Mouse (Mus musculus) liver, embryonic 14.5 days (tissue): ENCODE data around the gene Rab6b. TPM values are rescaled to one million over a fixed set of nuclear protein-coding genes. Genes with fewer than 3 reads are reported as not detected.

ENCODE experiments used
- ATAC-seq: fragments of 200-750 bp; cut with Nextera tagmentation; 2 replicates; pipeline ENCODE4 v1.8.0; 2017; ENCODE audit warnings: moderate number of reproducible peaks, mild to moderate bottlenecking, moderate library complexity; ENCODE audit not compliant: insufficient read depth
- DNase-seq, 3 experiments: peaks; one replicate each; pipeline ENCODE4 v3.0.0-alpha.2; 2012 to 2013; ENCODE audit warnings: low read depth in 3 of 3, low spot score in 3 of 3
- H3K27ac ChIP-seq: fragments of 300-500 bp; sonication (generic); 2 replicates; pipeline ENCODE4 v1.5.1; 2014; ENCODE audit warnings: moderate library complexity, mild to moderate bottlenecking, control low read depth, inconsistent platforms
- H3K27me3 ChIP-seq: fragments of 300-500 bp; sonication (generic); 2 replicates; pipeline ENCODE4 v1.6.1; 2014; ENCODE audit warnings: mild to moderate bottlenecking, low read length, moderate library complexity; ENCODE audit not compliant: control insufficient read depth, insufficient read depth
- H3K36me3 ChIP-seq: fragments of 300-500 bp; sonication (generic); replicated peaks from 2 replicates; pipeline ENCODE4 v1.6.1; 2014; ENCODE audit warnings: low read depth; ENCODE audit not compliant: control insufficient read depth, insufficient read depth
- H3K4me1 ChIP-seq, 2 experiments: fragments of 200-500 bp in 1 of 2; fragments of 300-500 bp in 1 of 2; sonication (generic) in 1 of 2; replicated peaks; 2 replicates each; pipeline ENCODE4 v1.6.1; 2012 to 2014; ENCODE audit warnings: antibody characterized with exemption in 1 of 2, inconsistent platforms in 1 of 2, low read length in 1 of 2; ENCODE audit not compliant: control insufficient read depth in 2 of 2, insufficient read depth in 2 of 2
- H3K4me2 ChIP-seq: fragments of 300-500 bp; sonication (generic); 2 replicates; pipeline ENCODE4 v1.6.1; 2014; ENCODE audit warnings: low read depth, mild to moderate bottlenecking, control low read depth, moderate library complexity
- H3K4me3 ChIP-seq, 2 experiments: fragments of 200-500 bp in 1 of 2; fragments of 300-500 bp in 1 of 2; sonication (generic) in 1 of 2; 2 replicates each; pipeline ENCODE4 v1.5.1; 2012 to 2014; ENCODE audit warnings: low read depth in 2 of 2, low read length in 2 of 2, mild to moderate bottlenecking in 2 of 2, control low read depth in 1 of 2, inconsistent platforms in 1 of 2, moderate library complexity in 1 of 2; ENCODE audit not compliant: insufficient read depth in 1 of 2
- H3K9ac ChIP-seq: fragments of 300-500 bp; sonication (generic); replicated peaks from 2 replicates; pipeline ENCODE4 v1.6.1; 2014; ENCODE audit warnings: mild to moderate bottlenecking, control low read depth, moderate library complexity
- H3K9me3 ChIP-seq: fragments of 300-500 bp; sonication (generic); 2 replicates; pipeline ENCODE4 v1.6.1; 2016; ENCODE audit warnings: low read length, mixed read lengths; ENCODE audit not compliant: control insufficient read depth
- CTCF ChIP-seq: IDR thresholded peaks from 2 replicates; pipeline ENCODE4 v1.5.1; 2016; ENCODE audit warnings: antibody characterized with exemption, low read depth, control low read depth
- EP300 ChIP-seq: IDR thresholded peaks from 2 replicates; pipeline ENCODE4 v1.6.1; 2016; ENCODE audit warnings: antibody characterized with exemption, low read depth
- WGBS: fragments of 180-500 bp; shearing (Covaris S2); extraction: QIAGEN DNeasy Blood & Tissue Kit; methylation state at CpG from one replicate; pipeline ENCODE4 v1.1.7; 2014; ENCODE audit not compliant: insufficient replicate concordance; 5-methylcytosine and 5-hydroxymethylcytosine counted together
- polyA plus RNA-seq, 2 experiments: library from polyadenylated mRNA; depleted of rRNA in 1 of 2; stranded (reverse) in 1 of 2; unstranded in 1 of 2; fragments of >200 nt; fragmentation: Nextera tagmentation in 1 of 2; extraction: Ambion mirVana in 1 of 2; gene quantifications; 2 replicates each; pipeline versions ENCODE4 v1.2.1 to v1.2.3; 2012 to 2014

The Rab6b gene
- polyA plus RNA-seq, 2 experiments: 0.11 TPM; not detected in 1

DNA sequence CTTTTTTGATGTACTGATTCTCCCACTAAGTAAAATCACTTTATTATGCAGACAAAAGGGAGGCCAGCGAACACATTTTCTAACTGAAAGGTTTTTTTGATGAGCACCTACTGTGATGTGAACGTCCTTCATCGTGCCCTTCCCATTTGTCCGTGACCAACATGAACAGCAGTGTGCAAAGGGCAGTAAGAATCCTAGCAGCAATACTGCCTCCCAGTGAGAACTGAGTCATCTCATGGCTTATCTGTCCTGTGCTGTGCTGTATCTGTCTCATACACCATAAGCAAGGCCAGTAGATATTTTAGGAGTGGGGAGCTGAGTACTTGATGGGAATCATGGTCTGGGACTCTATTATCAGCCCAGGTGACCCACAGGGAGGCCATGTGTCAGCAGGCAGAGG is 76.8 kb downstream of the Rab6b start:
- DNase-seq (no peak), ATAC-seq (no peak)
- WGBS: 72% methylated on average over 4 of the region's 4 CpGs
- no peaks in the 10 kb centered on the region for H3K9me3 ChIP-seq
- H3K4me1 ChIP-seq: no peaks in the 10 kb centered on the region
- TF ChIP-seq CTCF (no peak), EP300 (no peak)
- H3K4me3 ChIP-seq: no peak overlapping the region
- H3K27ac ChIP-seq: no peak overlapping the region
- H3K36me3 ChIP-seq: peaks cover 5% of the 10 kb centered on the region
- H3K27me3 ChIP-seq: no peaks in the 10 kb centered on the region; the same call in 1 of the 2 replicates
- H3K9ac ChIP-seq: no peak overlapping the region
- no peak overlapping the region for H3K4me2 ChIP-seq

DNA sequence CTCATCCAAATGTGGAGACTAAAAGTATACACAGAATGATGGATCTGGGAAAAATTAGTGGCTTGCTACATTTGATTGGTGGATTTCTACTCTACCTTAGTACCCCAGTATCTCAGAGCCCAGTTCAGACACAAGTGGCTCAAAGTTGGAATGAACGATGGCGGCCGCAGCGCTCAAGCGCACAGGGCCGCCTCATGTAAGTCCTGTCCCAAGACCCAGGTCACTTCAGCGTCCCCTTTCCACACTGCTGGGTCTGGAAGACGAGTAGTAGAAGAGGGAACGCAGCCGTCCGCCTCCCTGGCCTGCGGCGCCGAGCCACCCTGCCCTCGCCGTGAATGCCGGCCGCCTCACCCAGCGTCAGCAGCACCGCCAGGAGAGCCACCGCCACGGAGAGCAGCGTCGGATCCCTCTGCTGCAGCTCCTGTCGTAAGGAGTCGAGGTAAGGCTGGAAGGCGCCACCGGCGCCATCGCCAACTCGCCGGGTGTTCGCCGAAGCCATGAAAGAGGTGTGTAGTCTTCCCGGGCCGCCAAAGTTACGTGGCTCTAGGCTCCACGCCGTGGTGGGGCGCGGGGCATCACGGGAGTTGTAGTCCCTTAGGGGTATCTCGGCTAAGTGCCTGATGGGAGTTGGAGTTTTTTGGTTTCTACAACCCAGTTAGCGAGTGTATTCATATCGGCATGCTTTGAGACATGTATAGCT is 90.1 kb downstream of the Rab6b start, which contains the start of gene Srprb:
TSS of gene Srprb (minus strand) at position 577 of the 700 bp plus-strand sequence.
- no peaks in the 10 kb centered on the region for H3K9me3 ChIP-seq
- peak within 1 kb of the TSS; percentile 26 for H3K27ac ChIP-seq
- H3K4me2 ChIP-seq: peak within 1 kb of the TSS; percentile 87
- DNase-seq (peak; percentile 79 to 85 (median 84)), ATAC-seq (peak; percentile 97)
- peak within 1 kb of the TSS; percentile 84 for H3K9ac ChIP-seq
- H3K36me3 ChIP-seq: peaks cover 19% of the 10 kb centered on the region
- under 1% methylated on average over 45 of the region's 45 CpGs for WGBS
- H3K4me3 ChIP-seq: peak within 1 kb of the TSS; percentile 88
- TF ChIP-seq CTCF (no peak), EP300 (no peak)
- no peaks in the 10 kb centered on the region for H3K27me3 ChIP-seq
- H3K4me1 ChIP-seq: peaks cover 6 to 9% of the 10 kb centered on the region in 2 experiments; a peak in 3 of 4 replicates

DNA sequence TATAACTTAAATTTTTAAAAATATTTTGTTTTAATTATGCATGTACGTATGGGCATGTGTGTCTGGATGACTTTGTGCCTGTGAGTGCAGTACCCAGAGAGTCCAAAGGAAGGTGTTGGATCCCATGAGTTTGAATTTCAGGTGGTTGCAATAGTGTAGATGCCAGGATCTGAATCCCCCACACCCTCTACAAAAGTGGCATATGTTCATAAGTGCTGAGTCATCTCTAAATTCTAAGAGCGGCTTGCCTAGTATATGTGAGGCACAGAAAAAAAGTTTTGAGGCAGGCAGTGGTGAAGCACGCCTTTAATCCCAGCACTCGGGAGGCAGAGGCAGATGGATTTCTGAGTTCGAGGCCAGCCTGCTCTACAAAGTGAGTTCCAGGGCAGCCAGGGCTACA is 94.2 kb downstream of the Rab6b start:
- Histone ChIP-seq H3K4me3 (no peak overlapping the region), H3K4me1 (peaks cover 6 to 13% of the 10 kb centered on the region in 2 experiments; a peak in 3 of 4 replicates), H3K27ac (peak overlapping the region; percentile 2; the same call in 1 of the 2 replicates), H3K27me3 (no peaks in the 10 kb centered on the region), H3K36me3 (no peaks in the 10 kb centered on the region), H3K9me3 (no peaks in the 10 kb centered on the region), H3K9ac (no peak overlapping the region), H3K4me2 (no peak overlapping the region)
- ATAC-seq (peak; percentile 10; the same call in 1 of the 2 replicates), DNase-seq (no peak)
- 60% methylated on average over 5 of the region's 5 CpGs for WGBS
- TF ChIP-seq CTCF: no peak
- TF ChIP-seq EP300: no peak

DNA sequence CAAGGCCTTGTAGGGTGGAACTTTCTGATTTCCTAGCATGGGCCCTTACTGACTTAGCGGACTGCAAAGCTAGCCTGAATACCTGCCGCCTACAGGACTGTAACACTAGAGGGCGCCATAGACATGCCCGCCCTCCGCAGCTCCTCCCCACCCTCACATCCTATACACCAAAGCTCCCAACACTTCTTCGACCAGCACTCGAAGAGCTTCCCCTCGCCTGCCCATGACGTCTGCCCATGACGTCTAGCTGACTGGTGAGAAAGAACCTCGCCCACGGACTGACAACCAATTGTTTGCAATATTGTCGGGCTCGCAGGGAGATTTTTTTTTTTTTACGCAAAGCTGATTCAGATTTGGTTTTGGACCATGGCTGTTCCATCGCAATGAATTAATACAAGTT is 96.3 kb downstream of the Rab6b start:
- Histone ChIP-seq H3K9ac (no peak overlapping the region), H3K4me1 (peaks cover 6 to 13% of the 10 kb centered on the region in 2 experiments; a peak in 3 of 4 replicates), H3K36me3 (no peaks in the 10 kb centered on the region), H3K4me2 (peak overlapping the region; percentile 48), H3K9me3 (no peaks in the 10 kb centered on the region), H3K4me3 (no peak overlapping the region), H3K27me3 (no peaks in the 10 kb centered on the region), H3K27ac (no peak overlapping the region)
- WGBS: 9% methylated on average over 16 of the region's 16 CpGs
- DNase-seq: peak; percentile 64 to 74 (median 65)
- TF ChIP-seq EP300 (no peak), CTCF (peak; percentile 97)
- ATAC-seq: peak; percentile 68

DNA sequence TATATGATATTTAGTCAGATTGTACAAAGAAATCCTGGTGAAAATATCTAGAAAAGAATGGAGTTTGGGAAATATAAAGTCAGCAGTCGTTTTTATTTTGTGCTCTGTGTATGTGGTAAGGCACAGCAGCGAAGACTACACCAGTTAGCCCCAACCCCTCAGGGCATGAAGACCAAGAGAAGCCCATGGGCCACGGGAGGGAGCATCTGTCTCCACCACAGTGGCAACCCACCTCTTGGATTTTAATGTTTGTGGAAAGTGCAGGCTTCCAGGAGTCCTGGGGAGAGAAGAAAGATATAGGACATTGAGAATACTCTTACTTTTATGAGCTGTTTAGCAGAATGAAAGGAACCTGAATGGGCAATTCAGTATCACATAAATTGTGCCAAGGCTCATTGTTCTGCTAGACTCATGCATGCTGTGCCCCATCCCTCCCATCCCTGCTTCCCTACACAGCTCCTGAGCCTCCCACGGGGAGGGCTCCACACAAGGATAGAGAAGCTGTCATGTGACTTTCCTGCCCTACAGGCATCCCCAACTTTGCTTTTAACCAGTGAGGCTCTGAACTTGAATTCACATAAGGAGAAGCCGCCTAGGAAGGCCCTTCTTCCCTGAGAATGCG is 97.3 kb downstream of the Rab6b start:
- ATAC-seq (no peak), DNase-seq (no peak)
- Histone ChIP-seq H3K4me1 (peaks cover 6 to 13% of the 10 kb centered on the region in 2 experiments; a peak in 3 of 4 replicates), H3K4me2 (no peak overlapping the region), H3K36me3 (no peaks in the 10 kb centered on the region), H3K27ac (no peak overlapping the region), H3K9me3 (no peaks in the 10 kb centered on the region), H3K4me3 (no peak overlapping the region), H3K27me3 (no peaks in the 10 kb centered on the region), H3K9ac (no peak overlapping the region)
- 53% methylated on average over 6 of the region's 6 CpGs for WGBS
- TF ChIP-seq EP300: no peak
- TF ChIP-seq CTCF: no peak
